Mouse (Mus musculus) megakaryocyte progenitor cell, adult 5-6 weeks (primary cell): Measurements from ENCODE around the gene Prss38. TPM values are rescaled to one million over a fixed set of nuclear protein-coding genes. Genes with fewer than 3 reads are reported as not detected.

Experiments used
- ATAC-seq: replicated peaks from 2 replicates; pipeline ENCODE4 v1.8.0; 2016; ENCODE audit warnings: mild to moderate bottlenecking, moderate TSS enrichment, inconsistent platforms; ENCODE audit not compliant: poor library complexity
- total RNA-seq, 2 experiments: library from RNA; stranded (forward) in 1 of 2; stranded (reverse) in 1 of 2; fragments of 157-497, 149-512 nt in 1 of 2; fragments of 200-1000 nt in 1 of 2; gene quantifications; 2 replicates each; pipeline versions ENCODE4 v1.2.3 to v1.2.4; 2015 to 2017

Prss38 gene
- total RNA-seq (2015) (not detected in 2 replicates), total RNA-seq (2017) (not detected in 2 replicates)

DNA sequence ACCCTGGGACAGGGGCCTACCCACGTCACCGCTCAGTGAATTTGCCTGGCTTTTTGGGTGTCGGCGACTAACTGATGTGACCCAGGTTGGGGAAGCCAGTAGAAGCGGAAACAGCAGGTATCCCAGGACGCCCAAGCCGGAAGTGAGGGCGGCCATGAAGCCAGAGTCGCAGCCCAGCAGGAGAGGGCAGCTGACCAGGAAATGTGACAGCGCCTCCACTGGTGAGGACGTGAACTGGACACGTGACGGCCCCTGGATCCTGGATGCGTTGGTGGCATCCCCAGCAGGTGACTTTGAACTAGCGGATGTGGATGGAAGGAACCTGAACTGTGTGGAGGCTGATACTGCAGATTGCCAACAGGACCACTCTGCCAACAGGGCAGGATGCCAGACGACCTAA is at the start of gene Prss38:
TSS of gene Prss38 (minus strand) at position 183 of the 400 bp plus-strand sequence.
- ATAC-seq: no peak

DNA sequence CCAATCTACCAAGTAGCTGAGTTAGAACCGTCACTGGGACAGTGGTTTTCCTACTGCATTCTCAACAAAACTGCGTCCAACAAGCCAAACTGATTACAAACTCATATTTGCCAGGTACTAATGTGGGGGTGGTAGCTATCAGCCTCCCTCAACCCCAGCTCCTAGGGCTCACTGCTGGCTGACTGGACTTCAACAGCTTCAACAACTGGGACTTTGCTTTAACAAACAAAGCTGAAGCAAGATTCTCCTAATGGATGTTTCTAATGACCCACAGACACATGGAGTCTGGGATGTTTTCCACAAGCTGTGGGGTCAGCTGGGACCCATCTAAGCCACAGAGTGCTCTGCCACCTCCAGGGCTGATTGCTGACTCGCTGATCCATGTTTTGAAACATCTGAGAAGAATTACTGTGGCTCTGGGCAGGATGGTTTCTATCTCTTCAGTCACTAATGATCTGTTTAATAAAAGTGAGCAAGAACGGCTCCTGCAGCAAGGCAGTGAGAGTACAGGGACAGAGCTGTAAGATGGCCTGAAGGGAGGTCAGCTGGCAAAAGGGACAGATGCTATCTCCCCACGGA is 47.6 kb upstream of the Prss38 start:
- ATAC-seq: no peak

- ATAC-seq: peak; percentile 10
These were observed 46.5 kb upstream of the Prss38 start for GRCm38 (mm10) chr11:59421967-59422366.

- peak; percentile 58 for ATAC-seq
These were observed 46.0 kb upstream of the Prss38 start for GRCm38 (mm10) chr11:59421436-59421835.

GRCm38 (mm10) chr11:59418708-59419107 is 43.3 kb upstream of the Prss38 start:
- ATAC-seq: peak; percentile 83

GRCm38 (mm10) chr11:59412999-59413863 is 37.8 kb upstream of the Prss38 start:
- no peak for ATAC-seq

GRCm38 (mm10) chr11:59412058-59412457 is 36.6 kb upstream of the Prss38 start:
- no peak for ATAC-seq

- no peak for ATAC-seq
These were observed 35.4 kb upstream of the Prss38 start for GRCm38 (mm10) chr11:59410851-59411250.

DNA sequence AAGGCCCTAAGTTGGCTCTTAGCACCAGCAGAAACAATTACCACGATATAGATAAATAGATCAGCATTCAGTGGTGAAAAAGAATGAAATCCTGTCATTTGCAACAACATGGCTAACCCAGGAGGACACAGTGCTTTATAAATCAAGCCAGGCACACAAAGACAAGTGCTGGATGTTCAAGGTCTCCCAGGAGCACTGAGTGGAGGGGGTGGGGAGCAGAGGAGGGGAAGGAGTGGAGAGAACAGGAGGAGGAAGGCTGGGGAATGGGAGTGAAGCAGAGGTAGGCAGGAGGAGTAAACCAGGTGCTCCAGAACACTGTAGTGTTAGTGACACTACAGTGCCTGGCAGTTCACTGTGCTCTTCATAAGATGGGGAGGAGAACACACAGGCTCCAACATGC is 30.3 kb upstream of the Prss38 start:
- ATAC-seq: no peak

- no peak for ATAC-seq
These were observed 25.4 kb upstream of the Prss38 start for GRCm38 (mm10) chr11:59400876-59401275.

GRCm38 (mm10) chr11:59399830-59400229 is 24.4 kb upstream of the Prss38 start:
- ATAC-seq: no peak

DNA sequence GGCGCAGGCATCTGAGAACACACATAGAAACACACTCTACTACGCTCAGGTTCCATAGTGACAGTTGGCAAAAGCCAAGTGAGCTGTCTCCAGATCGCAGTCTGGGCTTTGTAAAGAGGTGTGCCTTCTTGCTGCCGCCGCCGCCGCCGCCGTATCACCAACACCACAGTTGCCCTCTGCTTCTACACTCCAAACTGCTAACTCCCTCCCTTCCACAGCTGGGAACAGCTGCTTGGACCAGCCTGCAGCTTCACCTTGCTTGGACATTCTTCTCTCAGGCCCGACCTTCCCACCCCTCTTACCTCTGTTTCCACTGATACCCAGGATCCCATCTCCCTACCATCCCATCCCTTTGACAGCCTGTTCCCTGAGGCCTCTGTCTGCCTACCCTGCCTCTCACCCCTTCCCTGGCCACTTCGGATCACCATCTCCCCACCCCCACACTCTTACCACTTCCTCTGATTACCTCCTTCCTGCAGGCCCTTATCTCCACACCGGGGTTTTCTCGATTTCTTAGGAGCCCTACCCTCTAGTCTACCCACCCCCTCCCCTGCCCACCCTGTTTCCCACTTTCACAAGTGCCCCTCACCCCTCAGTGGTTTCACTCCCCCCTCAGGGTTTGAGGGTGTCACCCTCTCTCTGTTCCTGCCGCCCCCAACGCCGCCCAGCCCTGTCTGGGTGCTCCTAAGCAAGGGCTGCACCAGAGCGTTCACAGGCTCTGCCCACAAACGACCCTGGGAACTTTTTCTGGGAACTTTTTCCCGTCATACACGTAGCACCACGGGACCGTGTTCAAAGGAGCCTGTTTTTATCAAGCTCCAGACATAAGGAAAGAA is 22.3 kb upstream of the Prss38 start:
- peak; percentile 81 for ATAC-seq

DNA sequence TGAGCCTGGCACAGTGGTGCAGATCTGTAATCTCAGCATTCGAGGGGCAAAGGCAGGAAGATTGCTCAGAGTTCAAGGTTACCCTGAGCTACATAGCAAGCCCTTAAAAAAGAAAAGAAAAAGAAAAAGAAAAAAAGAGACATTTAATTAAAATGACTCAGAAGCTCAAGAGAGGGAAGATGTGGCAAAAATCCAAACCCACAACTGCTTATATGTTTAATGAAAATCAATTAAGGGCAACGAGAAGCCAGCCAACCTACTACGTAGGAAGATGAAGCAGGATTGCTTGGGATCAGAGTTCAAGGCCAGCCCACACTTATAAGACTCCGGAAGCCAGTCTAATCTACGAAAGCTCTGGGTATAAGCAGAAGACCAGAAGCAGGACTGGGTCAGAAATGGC is 19.0 kb upstream of the Prss38 start:
- ATAC-seq: no peak

- no peak for ATAC-seq
These were observed 18.1 kb upstream of the Prss38 start for GRCm38 (mm10) chr11:59393591-59393990.

DNA sequence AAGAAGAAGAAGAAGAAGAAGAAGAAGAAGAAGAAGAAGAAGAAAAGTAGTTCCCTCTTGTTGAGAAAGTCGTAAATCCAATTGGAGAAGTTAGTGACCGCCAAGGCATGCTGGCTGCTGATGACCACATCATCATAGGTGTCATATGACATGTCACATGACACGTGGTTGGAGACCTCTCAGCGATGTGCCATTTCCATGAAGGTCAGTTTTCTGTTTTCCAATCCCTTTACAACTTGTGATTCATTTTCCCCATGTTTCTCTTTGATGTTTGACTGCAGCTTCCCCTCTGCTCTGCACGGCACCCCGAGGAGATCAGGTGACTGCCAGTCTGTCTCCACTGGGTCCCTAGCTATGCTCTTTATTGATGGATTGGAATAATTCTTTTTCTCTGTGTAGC is 16.8 kb upstream of the Prss38 start:
- 0 out of 2 replicates have a peak, but pooled peaks have one; percentile 34 for ATAC-seq

DNA sequence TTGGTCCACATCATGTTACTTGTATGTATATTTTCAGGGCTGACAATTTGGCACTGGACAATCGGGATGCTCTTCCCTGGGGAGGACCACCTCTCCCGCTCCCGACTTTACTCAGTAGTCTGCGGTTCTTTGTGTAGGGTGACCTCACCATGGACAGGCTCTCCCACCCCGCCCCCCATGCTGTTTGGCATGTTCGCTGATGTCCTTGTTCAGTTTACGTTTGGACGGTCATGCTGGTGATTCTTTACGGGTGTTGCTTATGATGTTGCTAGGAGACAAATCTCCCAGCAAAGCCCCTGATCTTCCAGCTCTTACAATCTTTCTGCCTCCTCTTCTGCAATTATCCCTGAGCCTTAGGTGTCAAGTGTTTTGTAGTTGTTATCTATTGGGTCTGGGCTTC is 15.0 kb upstream of the Prss38 start:
- ATAC-seq: no peak

GRCm38 (mm10) chr11:59389617-59390016 is 14.2 kb upstream of the Prss38 start:
- ATAC-seq: no peak

GRCm38 (mm10) chr11:59388806-59389205 is 13.3 kb upstream of the Prss38 start:
- ATAC-seq: no peak

DNA sequence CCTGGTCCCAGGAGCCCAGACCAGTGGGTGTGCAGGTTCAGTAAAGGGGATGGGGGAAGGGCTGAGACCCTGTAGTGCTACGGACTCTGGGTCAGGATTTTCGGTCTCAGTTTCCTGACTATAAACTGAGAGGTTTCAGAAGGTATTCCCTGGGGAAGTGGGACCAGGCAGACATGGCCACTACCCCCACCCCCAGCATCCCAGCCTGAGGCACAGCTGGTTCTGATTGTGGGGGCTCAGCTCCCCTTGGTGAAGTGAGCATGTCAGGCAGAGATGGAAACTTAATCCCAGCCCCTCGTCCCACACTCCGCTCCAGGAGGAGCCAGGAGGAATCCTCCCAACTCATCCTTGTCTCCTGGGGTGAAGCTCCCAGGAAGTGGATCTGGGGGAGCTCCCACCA is 12.0 kb upstream of the Prss38 start:
- no peak for ATAC-seq

DNA sequence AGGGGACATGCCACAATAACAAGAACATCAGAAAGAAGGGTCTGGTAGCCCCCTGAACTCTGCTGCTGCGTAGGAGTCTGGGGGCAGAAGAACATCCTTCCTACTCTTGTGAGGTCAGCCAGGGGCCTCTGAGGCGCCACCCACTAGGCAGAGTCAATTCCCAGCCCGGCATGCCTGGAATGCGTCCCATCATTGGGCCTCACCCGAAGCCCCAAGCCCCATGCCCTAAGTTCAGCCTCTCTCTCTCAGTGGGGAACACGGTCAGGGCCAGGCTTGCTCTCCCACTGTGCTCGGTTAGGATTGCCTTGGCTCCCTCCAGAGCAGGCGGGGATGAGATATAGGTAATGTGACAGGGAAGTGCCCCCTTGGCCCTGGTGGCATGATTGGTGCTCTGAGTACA is 9.7 kb upstream of the Prss38 start:
- no peak for ATAC-seq

GRCm38 (mm10) chr11:59384441-59384959 is 9.0 kb upstream of the Prss38 start:
- peak; percentile 61 for ATAC-seq
